Mouse (Mus musculus) gastrocnemius, adult 8-10 months (tissue): Measurements from ENCODE around the gene Aak1. TPM values are rescaled to one million over a fixed set of nuclear protein-coding genes. Genes with fewer than 3 reads are reported as not detected.

Experiments
- total RNA-seq, 4 experiments: library from RNA; stranded (reverse); gene quantifications; 2 replicates each; pipeline ENCODE4 v1.2.4; 2022

The Aak1 gene
- total RNA-seq, 4 experiments from 2014 or later = 33.1 to 53.8 (median 37.8) TPM

Other genes with a start within 250 kb of the Aak1 start
- not detected for gene Asprv1, start 221.4 kb upstream of the Aak1 start, total RNA-seq
- 1 to 10 TPM; 2.8 to 4.0 (median 3.2) TPM for gene Mxd1, start 180.4 kb upstream of the Aak1 start, total RNA-seq
- 10 to 100 TPM; 58.0 to 74.4 (median 64.0) TPM for gene Snrnp27, start 165.0 kb upstream of the Aak1 start, total RNA-seq
- gene Gmcl1, start 116.1 kb upstream of the Aak1 start, total RNA-seq = 1 to 10 TPM; 2.1 to 2.6 (median 2.4) TPM
- gene Anxa4, start 55.9 kb upstream of the Aak1 start, total RNA-seq = 10 to 100 TPM; 14.2 to 26.6 (median 21.2) TPM
- 10 to 100 TPM; 55.9 to 72.7 (median 65.2) TPM for gene Nfu1, start 159.7 kb downstream of the Aak1 start, total RNA-seq
- gene Gfpt1, start 193.3 kb downstream of the Aak1 start, total RNA-seq = 10 to 100 TPM; 33.2 to 37.1 (median 35.4) TPM